Mouse (Mus musculus): ENCODE data around the gene Abhd2.

- TF ChIP-seq GATA1 (IDR thresholded peaks at IDR 0.05; ENCODE audit: low read length) (no peak), TAL1 (IDR thresholded peaks at IDR 0.05; ENCODE audit: low read length) (no peak)
These were observed 72.9 kb downstream of the Abhd2 start for GRCm38 (mm10) chr7:79345902-79346301.

All from erythroblast, embryonic 14.5 days (primary cell).